Mouse (Mus musculus): ENCODE measurements around the gene Scarf1.
"Not testable (repeated sequence)": the region's sequence is repeated elsewhere in the genome, so short reads cannot be mapped to it uniquely, and the experiment has no call there.

The Scarf1 gene

DNA sequence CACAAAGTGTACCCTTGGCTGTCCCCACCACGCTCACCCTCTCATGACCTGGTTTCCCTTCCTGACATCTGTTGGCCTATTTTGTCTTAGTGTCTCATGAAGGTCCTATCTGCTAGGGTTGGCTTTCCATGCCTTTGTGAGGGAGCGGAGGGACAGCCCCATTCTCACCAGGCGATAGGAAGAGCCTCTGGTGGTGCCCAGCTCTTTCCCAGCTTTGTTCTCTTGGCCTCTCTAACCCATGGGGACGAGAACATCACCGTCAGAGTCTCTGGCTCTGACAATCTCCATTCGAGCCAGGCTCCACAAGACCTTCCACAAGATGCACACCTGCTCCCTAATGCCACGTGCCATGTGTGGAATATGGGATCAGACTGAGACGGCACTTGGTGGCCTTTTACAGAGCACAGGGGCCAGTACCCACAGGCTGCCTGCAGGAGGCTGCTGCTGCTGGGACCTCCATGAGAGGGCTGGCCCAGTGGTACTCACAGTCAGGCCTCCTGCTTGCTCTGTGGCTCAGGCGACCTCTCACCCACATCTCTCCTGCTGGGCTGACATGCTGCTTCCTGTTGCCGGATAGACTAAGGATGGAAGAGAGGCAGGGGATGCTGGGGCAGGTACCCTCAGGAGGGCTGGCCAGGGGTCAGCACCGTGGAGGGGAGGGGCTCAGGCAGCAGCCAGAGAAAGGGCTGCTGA, 24.3 kb downstream of the Scarf1 start:
- no peak for DNase-seq (ENCODE audit: low read depth, low spot score)

DNA sequence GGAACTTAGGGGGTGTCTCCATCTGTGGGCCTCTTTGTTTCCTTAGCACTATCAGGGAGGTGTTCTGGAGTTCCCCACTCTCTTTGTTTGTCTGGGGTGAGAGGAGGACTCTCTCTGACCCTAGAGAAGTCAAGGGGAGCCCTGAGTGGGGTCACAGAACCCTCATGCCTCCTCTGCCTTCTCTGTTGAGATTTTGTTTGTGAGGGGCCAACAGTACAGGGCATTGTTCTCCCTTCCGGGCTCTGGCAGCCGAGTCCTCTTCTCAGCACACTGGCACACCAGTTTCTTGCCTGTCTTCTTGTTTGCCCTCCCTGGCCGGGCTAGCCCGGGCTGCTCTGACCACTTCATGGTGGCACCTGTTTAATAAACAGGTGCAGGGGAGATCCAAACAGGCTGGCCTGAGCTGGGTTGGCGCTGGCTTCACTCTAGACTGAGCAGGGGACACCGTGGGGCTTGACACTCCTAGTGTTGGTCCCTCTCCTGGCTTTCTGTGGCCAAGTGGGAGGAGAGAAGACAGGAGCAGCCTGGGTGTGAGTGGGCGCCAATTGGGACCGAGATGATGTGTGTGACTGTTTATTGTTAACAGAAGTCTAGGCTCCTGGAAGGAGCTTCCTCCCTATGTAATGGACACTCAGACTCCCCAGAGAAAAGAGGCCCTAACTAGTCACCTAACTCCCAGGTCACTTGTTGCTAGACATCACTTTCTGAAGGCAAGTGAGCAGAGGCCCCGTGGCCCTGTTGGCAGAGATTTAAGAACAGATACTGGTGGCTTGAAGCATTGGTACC, 25.0 kb downstream of the Scarf1 start:
- DNase-seq (ENCODE audit: low read depth, low spot score): no peak

DNA sequence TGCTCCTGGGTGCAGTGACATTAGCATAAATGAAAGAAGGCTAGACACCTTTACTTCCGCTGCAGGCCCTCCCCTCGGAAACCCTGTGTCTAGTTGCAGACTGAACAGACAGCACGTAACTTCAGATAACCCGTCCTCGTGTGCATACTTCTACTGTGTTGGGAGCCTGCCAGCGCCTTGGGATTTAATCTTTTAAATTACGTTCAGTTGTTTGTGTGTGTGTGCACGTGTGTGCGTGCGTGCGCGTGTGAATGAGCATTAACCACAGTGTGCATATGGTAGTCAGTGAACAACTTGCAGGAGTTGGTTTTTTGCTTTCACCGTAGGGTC, 25.6 kb downstream of the Scarf1 start:
- no peak for DNase-seq (ENCODE audit: low read depth, low spot score)

DNA sequence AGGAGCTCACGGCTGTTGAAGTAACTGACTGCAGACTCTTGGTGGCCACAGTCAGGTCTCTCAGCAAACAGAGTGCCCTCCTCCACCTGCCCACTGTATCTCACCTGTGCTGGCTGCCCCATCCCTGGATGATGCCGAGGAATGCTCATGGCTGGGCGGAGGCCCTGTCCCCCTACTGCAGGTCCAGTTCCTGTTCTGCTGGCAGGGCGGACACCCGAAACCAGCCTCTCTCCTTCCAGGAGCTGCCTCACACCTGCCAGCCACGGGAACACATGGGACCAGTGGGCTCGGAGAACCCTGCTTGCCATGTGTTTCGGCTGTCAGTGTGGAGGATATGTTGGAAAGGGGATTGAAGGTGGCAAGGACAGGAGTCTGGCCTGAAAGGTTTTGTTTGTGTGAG, 26.9 kb downstream of the Scarf1 start:
- no peak for DNase-seq (ENCODE audit: low read depth, low spot score)

DNA sequence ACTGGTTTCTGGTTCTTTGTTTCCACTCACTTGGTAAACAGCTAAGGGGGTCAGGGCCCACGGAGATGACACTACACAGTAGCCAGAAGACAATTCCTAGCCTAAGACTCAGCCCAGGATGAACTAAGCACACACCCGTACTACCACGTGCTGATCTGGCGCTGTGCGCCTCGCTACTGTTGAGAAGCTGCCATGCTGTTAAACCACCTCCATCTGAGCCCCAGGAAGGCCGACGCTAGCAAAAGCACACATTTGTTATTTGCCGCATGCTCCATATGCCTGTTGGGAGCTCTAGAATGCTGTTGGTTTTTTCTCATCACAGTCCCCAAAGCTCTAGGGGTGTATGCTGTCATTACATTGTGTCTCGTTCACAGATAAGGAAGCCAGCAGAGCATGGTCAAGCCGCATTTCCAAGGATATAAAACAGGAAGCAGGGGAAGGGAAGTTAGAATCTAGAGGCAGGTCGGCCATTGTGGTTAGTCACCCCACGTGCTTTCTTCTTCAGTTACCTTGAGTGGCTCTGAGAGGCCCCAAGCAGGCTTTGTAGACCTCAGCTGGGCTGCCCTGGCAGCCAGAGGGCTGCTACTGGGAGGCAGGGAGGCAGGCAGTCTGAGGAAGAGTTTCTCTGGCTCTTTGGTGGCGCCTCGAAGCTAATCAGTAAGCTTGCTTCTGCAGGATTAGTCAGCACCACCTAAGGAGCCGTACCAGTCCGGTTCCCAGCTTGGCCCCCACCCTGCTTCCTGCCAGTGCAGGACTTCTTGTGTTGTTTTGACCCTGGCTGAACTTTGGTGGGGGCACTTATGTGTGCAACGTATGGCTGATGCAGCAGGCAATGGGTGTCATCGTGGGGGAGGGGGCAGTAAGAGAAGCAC, 27.6 kb downstream of the Scarf1 start:
- DNase-seq (ENCODE audit: low read depth, low spot score): no peak

DNA sequence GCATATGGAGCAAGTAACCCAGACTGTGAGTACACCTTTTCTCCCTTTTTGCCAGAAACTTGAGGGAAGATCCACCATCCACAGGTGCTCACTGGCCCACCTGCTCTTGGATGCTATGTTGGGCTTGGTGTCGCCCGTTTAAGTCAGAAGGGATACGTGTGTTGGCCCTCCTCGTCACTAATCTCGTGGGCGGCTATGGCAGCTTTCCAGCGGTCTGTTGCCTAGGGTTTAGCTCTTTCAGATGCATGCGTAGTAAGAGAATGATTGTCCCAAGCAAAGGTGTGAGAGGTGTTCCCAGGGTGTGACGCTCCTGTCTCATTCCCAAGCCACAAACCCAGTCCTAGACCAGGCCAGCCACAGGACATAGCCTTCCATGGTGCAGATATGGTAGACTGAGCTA, 31.4 kb downstream of the Scarf1 start:
- no peak for DNase-seq (ENCODE audit: low read depth, low spot score)

DNA sequence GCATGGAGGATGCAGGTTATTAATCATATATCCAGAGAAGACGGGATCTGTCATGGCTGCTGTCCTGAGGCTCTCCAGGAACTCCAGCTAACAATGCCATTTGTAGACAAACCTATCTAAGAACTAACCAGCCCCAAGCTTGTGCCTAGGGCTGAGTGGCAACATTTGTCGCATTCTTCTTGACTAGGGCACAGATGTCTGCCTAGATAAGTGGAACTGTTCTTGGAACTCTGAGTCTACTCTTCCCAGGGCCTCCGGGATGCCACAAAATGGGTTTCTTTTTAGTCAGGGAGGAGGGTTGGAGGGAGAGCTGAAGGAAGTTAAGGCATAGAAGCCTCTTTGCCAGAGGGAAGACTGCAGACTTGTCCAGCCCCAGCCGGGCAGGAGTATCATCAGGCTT, 32.7 kb downstream of the Scarf1 start:
- DNase-seq (ENCODE audit: low read depth, low spot score): no peak

DNA sequence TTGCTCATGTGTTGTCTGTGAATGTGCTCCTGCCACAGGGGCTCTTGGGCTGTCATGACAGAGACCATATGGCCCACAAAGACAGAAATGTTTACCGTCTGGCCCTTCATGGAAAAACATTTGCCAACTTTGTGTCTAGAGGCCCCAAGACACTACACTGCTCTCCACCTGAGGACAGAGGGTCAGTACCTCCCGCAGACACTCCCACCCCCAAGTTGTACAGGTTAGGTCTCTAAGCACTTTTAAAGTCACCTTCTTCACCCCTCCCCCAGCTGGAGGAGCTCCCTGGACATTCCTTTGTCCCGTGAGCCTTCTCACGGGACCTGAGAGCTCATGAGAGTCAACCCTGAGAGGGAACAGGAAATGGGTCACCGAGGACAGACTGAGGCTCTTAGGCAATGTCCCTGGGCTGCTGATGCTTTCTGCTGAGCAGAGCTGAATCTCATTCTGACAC, 36.3 kb downstream of the Scarf1 start:
- DNase-seq (ENCODE audit: low read depth, low spot score): no peak

DNA sequence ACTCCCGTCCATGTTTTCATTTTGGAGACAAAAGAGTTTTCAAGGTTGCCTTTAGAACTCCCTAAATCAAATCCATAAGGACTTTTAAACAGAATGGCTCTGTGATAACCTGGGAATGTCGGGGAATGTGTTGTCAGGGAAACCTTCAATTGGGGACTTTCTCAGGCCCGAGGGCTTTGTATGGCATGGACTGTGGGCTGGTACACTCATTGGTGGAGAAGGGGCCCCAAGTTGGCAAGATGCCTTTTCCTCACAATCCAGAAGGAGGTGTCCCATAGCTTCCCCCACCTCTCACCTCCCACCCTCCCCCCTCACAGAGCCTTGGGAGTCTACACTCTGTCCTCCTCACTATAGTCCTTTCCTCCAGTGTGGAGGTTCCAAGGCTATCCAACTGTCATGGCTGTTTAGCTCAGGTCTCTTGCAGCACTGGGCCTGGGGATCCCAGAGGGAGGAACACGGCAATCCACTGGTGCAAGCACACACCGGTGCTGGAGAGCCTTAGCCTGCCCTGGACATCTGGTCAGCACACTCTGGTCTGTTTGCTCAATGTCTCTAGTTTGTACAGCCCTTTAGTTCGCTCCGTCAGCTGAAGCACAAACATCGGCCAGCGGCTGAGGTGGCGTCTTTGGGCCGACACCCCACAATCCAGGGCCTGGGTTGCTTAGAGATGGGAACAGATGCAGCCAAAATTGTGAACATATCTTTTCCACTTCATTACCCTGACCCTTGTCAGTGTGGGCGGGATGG, 37.0 kb downstream of the Scarf1 start:
- DNase-seq (ENCODE audit: low read depth, low spot score): no peak

DNA sequence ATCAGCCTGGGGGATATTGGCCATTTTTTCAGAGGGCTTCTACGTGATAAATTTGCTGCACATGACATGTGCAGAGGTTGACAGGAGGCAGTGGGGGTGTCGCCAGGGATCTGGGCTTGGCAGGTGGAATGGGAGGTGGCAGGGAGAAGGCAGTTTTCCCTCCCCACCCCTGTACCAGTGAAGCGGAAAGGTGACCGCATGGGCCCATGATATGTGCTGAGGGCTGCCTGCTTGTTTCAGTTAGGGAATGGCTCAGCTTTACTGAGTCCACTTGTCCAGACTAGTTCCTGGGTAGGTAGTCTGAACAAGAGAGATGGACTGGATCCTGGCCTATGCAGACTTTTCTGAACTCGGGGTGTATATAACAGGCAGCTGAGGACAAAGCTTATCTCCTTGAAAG, 38.0 kb downstream of the Scarf1 start:
- no peak for DNase-seq (ENCODE audit: low read depth, low spot score)

DNA sequence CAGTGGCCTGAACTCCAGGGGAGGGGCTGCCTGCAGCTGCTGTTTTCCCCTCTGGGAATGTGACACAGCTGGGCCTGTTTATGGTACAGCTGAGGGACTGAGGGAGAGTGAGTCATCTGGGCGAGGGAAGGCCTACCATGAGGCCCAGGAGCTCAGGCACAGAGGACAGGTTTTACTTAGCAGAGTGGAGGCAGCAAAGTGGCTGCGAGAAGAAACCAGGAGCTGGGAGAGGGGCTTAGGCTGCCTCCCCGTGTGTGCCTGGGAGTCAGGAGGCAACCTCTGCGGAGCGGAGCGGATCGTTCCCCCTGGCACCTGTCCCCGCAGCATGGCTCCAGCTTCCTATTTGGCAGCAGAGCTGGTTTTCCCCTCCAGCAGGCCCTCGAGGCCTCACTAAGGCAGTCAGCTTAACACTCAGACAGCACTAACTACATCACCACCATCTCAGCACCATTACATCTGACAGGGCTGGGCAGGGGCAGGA, 38.7 kb downstream of the Scarf1 start:
- DNase-seq (ENCODE audit: low read depth, low spot score): no peak

DNA sequence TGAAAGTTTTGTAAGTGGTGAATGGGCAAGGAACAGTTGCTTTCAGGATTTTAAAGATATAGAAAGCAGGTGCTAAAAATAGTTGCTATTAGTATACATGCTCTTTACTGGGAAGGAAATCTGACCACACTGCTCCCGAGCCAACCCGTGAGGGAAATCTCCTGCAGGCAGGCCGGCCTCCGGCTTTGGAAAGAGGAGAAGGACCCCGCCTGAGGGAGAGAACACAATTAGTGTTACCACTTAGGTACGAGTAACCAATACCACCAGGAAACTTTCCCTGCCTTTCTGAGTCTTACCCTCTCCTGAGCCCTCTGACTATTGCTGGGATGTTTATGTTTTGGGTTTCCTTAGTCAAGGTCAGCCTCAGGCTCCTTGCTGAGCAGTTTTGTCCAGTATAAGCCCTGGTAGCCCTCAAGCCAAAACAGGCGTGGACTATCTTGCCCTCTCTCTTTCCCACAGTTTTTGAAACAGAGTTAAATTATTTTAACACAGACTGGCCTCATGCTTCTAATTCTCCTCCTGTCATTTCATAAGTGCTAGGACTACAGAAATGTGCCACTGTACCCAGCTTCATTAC, 39.7 kb downstream of the Scarf1 start:
- no peak for DNase-seq (ENCODE audit: low read depth, low spot score)

DNA sequence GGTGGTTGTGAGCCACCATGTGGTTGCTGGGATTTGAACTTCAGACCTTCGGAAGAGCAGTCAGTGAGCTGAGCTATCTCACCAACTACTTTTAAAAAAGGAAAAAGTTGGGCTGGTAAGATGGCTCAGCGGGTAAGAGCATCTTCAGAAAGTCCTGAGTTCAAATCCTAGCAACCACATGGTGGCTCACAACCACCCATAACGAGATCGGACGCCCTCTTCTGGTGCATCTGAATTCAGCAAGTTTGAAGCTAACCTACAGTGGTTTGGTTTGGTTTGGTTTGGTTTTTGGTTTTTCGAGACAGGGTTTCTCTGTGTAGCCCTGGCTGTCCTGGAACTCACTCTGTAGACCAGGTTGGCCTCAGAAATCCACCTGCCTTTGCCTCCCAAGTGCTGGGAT, 42.7 kb downstream of the Scarf1 start:
- not testable (repeated sequence) for DNase-seq (ENCODE audit: low read depth, low spot score)

DNA sequence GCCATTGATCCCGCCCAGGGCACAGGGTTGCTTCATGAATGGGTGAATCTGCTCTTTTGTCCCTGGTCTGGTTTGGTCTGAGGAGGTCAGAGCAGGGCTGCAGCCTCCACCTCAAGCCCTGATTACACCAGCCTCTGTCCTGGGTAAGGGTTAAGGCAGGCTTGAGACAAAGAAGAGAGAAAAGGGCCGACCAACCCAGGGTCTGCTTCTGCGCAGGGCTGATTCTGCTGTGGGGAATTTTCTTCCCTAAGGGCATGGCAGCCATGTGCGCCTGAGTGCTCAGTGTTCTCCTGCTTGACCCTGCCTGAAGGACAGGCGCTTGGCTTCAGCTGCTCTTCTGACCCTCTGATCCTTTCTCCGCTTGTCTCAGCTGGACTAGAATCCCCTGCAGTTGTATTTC, 43.8 kb downstream of the Scarf1 start:
- no peak for DNase-seq (ENCODE audit: low read depth, low spot score)

DNA sequence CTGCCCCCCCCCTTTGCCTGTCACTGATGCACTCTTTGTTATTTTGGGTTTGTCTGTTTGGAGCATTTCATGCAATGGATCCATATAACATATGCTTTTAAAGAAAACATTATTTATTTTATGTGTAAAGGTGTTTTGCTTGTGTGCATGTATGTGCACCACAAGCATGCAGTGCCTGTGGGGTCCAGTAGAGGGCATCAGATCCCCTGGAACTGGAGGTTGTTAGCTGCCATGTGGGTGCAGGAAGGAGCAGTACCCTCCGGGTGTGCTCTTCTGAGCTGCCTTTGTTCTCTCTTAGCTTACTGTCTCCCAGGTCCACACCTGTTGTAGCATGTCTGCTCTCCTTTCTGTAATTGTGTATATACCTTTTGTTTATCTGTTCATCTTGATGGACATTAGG, 44.8 kb downstream of the Scarf1 start:
- no peak for DNase-seq (ENCODE audit: low read depth, low spot score)

DNA sequence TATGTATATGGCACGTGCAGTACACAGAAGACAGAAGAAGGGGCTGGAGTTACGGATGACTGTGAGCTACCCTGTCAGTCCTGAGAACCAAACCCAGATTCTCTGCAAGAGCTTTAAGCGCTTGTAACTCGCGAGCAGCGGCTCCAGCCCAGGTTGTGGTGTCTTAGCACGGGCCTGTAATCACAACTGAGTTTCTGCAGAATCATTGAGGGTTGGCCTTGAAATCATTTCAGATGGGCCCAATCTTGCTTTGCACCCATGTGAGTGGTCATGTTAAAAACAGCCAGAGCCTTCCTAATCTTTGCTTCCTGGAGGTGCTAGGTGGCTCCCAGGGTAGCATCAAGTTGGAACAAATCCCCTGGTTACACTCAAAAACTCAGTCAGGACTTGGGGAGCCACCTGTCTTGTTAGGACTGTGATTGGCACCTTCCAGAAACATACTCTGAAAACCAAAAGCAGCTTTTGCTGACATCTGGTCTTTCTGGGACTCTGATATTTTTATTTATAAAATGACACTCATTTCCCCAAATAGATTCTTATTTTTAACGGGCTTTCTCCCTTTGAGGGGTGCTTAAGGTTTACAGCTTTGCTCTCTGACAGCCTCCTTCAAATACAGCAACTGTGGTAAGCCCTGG, 46.6 kb downstream of the Scarf1 start:
- no peak for DNase-seq (ENCODE audit: low read depth, low spot score)

DNA sequence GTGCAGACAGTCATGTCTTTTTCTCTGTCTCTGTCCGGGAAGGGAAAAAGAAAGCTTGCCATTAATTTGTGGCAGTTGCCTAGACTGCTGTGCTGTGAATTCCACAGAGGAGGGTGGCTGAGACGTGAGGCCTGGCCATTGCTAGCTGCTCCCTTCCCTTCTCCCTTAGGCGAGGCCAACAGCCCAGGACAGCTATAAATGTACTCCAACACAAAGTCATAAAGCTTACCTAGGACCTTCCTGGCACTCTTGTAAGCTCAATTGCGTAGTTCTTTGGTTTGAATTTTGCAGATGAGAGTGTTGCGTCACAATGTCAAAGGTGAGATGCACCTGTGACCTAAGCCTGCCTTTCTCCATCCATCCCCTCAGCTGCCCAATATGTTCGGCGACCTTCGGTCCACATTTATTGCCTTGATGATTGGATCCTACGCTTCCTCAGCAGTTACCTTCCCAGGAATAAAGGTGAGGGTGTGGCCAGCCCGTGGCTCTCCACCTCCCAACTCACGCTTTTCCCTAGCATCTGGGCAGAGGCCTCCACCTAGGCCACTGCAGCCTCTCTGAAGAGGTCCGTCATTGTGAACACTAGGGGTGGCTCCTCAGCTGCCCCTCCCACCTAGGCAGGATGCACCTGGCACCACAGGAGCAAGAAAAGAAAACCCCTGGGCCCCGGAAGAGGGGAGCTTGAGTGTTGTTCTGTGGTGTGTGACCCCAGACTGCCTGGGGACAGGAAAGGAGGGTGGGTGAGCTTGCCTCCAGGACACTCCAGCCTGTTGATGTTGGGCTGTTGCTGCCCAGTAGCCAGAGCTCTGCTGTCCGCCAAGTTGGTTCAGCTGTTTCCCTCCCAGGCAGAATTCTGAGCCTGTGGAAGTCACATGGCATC, 47.4 kb downstream of the Scarf1 start:
- no peak for DNase-seq (ENCODE audit: low read depth, low spot score)

DNA sequence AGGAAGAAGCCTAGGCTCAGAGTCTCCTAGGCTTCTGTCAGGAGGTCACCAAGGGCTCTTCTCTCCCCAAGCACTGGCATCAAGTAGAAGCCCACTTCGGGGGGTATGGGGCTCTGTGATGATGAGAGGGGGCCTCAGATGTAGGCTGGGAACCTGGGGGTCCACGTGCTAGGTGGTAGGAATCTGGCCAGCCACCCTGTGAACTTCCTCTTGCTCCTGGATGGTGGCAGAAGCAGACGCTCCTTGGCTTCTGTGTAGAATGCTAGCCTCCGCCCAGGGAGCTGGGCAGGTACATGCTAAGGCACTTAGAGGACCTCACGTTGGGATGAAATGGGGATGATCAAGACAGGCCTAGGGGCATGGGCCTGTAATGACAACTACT, 48.1 kb downstream of the Scarf1 start:
- no peak for DNase-seq (ENCODE audit: low read depth, low spot score)

DNA sequence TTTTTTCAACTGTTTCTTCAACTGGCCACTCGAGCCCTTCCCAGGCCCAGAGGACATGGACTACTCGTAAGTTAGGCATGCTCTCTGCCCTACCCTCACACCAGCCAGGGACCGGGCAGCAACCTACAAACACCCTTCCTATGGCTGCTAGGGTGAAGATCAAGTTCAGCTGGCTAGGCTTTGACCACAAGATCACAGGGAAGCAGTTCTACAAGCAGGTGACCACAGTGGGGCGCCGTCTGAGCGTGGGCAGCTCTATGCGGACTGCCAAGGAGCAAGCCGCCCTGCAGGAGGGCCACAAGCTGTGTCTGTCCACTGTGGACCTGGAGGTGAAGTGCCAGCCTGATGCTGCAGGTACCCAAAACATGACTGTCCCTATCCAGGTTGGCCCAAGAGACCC, 49.5 kb downstream of the Scarf1 start:
- no peak for DNase-seq (ENCODE audit: low read depth, low spot score)
